Mouse (Mus musculus) heart, postnatal 14 days (tissue): ENCODE measurements around the gene Gm10271. TPM values are rescaled to one million over a fixed set of nuclear protein-coding genes. Genes with fewer than 3 reads are reported as not detected.

ENCODE experiments used
- DNase-seq, 2 experiments: peaks; one replicate each; pipeline ENCODE4 v3.0.0; 2021 to 2022
- intact Hi-C: fragments of 180-260 bp; cut with DNase I; formaldehyde crosslinking; loops from one replicate; pipeline ENCODE4 v1.15.1; 2025
- long read RNA-seq, 2 experiments: library from polyadenylated mRNA; stranded (forward); transcript quantifications; one replicate each; pipeline ENCODE4 v2.0.0; 2021
- total RNA-seq, 2 experiments: library from RNA; stranded (reverse); gene quantifications; 2 replicates each; pipeline ENCODE4 v1.2.3; 2021

The Gm10271 gene
- total RNA-seq, result not detected
- long read RNA-seq, experiment 1, result 0 reads
- long read RNA-seq, experiment 2, result 0 reads

- intact Hi-C loops, result no loop called here
Observed at GRCm38 (mm10) chr10:116972509-116972908, at the start of gene Gm10271. Gene Gm10271 (minus strand): TSS chr10:116972609.

DNA sequence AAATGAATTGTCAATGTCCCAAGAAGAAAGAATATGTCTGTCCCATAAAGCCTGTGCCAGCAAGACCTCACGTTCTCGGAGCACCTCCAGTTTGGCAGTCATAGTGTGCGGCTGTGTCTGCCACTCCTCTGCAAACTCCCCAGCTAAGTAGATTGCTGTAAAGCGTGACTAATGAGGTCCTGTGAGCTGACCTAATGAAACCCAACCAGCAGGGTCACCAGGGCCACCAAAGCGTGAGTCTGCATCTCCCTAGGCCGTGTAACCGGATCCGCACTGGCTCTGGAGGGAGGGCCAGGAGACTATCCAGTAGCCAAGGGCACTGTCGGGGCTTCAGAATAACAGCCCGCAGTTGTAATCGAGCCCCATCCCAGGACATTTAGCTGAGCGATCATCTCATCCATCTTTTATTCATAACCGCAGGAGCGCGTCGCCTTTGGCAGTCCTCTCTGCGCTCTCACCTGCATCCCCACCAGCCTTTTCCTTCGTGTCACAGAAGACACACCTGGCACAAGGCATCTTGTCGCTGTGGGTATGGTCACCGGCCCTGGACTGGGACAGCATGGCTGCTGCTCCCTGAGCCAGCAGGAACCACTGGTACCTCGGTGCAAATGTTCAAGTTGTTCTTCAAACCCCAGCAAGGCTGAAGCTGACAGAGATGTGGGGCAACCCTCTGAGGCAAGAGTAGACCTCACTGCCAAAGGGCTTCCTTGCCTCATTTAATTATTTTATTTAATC, 48.8 kb upstream of the Gm10271 start:
- intact Hi-C loops, result no loop called here

More at GRCm38 (mm10) chr10:116972509-116972908, at the start of gene Gm10271:
- DNase-seq, result no peak

GRCm38 (mm10) chr10:117018281-117018840, 46.0 kb upstream of the Gm10271 start:
- peak; percentile 37 to 58 for DNase-seq
- intact Hi-C loops, result no loop called here

More for the DNA sequence above, 48.8 kb upstream of the Gm10271 start:
- no peak for DNase-seq

- intact Hi-C loops, result no loop called here
- no peak for DNase-seq
Observed at GRCm38 (mm10) chr10:117014565-117014964, 42.2 kb upstream of the Gm10271 start.

DNA sequence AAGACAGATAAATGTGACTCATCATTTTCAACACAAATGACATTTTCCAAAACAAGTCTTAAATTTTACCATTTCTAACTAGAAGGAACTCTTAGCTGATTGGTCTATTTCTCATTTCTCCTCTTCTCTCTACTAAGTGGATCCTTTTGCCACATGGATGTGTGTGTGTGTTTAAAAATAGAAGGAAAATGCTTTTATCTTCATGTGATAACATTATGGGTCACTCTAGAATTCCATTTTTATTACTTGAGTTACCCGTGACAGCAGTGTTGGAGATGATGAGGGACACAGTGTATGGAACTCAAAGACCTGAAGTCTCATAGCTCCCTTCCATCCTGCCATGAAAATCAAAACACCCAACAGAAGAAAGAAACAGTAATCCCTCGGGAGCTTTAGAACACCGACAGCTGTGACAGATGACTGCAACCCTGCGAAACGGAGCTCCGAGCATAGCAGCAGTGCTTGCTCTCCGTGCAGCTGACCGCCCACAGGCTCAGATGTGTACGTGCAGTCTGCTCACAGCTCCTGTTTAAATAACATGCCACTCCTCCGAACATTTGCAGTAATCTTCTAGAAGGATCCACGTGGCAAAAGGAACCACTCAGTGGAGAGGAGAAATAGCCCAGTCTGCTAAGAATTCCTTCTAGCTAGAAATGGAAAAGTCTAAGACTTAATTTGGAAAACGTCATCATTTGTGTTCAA, 41.4 kb upstream of the Gm10271 start:
- DNase-seq, result peak in 1 of 2 experiments; percentile 19
- intact Hi-C loops, result no loop called here

- intact Hi-C loops, result no loop called here
- no peak for DNase-seq
Observed at GRCm38 (mm10) chr10:117011047-117011446, 38.6 kb upstream of the Gm10271 start.

- intact Hi-C loops, result no loop called here
- DNase-seq, result no peak
Observed at GRCm38 (mm10) chr10:117009691-117010090, 37.3 kb upstream of the Gm10271 start.

DNA sequence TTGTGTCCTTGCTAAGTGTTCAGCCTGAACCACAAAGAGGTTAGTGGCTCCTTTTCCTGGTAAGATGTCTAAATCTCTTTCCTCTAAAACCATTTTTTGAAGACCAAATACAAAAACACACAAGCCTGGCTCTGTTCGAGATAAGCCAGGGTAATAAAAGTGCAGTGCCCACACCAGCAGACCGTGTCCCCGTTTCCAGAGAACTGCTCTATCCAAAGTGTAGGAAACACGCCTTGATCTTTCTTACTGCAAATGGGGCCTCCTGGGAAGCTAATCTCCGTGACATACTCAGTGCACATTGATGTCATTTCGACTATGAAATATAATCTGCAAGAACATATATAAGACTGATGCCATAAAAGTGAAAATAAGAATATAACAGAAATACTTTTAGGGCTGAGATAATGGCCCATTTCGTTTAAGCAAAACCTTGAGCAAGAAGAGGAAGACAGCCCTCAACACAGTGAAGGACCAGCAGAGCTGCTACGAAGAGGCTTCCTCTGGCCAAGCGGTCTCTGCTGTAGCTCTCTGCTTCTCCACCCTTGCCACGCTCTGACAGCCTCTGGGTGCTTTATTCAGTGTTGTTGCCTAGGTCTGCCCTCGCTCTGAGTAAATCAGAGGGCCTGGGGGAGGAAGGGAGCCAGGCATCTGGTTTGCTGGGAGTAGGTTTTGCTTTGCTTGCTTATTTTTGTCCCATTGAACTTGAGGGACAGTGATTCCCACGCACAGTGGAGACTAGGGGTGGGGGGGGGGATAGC, 33.5 kb upstream of the Gm10271 start:
- DNase-seq, result no peak
- intact Hi-C loops, result no loop called here

GRCm38 (mm10) chr10:117004695-117005094, 32.3 kb upstream of the Gm10271 start:
- no peak for DNase-seq
- intact Hi-C loops, result no loop called here

DNA sequence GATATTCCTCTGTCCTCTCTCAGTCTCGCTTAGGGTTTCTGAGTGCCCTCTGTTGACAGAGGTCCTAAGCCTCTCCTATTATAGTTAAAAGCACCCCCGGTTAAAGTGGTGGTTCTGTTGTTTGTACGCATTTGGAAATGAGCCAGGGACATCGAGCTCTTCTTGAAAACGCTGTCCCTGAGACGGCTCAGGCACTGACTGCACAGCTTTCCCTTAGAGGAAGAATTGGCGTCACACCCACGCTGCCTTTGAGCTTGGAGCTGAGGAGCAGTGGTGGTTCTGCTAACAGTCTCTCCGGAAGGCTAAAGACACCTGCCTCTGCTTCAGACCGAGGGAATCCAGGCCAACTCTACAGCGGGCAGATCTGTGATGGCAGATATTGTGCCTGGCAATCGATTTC, 28.6 kb upstream of the Gm10271 start:
- intact Hi-C loops, result no loop called here
- DNase-seq, result no peak

DNA sequence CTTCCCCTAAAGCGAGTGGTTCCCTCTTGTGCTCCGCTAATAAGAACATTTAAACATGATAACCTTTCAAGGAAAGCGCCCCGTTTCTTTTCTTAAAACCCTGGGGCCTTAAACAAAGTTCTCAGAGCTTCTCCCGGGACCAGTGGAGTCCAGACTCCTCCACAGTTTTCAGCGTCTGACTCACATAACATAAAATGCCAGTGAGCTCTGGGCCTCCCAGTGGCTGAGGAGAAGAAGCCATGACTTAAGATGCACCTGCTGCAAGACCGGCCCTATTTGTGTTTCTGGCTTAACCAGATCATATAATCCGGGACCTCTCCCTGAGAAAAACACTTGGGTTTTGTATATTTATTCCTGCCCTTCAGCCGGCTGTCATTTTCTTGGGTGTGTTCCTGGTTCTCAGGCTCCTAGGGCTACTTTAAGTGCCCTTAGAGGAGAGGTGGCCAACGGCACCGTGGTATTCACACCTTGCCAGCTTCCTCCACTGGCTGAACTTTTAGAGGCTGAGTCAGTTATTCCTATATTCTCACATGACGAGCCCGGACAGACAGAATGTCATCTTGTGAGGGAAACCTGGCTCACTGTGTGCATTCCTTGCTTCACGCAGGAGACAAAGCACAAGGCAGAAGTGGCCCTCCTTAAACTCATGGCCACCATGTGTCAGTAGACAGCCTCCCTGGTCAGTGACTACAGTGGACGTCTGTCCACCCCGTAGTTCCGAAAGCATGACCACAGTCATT, 26.5 kb upstream of the Gm10271 start:
- no peak for DNase-seq

DNA sequence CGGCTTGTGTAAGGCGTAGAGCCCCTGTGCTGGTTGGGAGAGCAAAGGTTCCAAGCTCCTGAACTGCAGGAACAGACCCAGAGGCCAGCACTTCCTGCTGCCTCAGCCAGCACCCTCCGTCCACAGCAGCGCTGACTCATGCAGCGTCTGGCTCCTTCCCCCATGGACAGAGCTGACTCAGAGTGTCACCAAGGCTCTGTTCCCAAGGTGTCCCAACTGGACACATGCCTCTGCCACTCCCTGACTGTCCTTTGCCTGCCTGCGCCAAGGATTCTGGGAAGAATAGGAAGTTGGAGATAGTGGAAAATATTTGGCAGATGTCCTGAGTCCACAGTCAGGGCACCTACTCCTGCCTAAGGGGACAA, 23.8 kb upstream of the Gm10271 start:
- DNase-seq, result peak; percentile 65 to 74
- intact Hi-C loops, result no loop called here

More for the DNA sequence above, 26.5 kb upstream of the Gm10271 start:
- intact Hi-C loops, result no loop called here

- intact Hi-C loops, result no loop called here
- no peak for DNase-seq
Observed at GRCm38 (mm10) chr10:116995584-116996235, 23.3 kb upstream of the Gm10271 start.

- intact Hi-C loops, result no loop called here
Observed at GRCm38 (mm10) chr10:116995162-116995561, 22.8 kb upstream of the Gm10271 start.

DNA sequence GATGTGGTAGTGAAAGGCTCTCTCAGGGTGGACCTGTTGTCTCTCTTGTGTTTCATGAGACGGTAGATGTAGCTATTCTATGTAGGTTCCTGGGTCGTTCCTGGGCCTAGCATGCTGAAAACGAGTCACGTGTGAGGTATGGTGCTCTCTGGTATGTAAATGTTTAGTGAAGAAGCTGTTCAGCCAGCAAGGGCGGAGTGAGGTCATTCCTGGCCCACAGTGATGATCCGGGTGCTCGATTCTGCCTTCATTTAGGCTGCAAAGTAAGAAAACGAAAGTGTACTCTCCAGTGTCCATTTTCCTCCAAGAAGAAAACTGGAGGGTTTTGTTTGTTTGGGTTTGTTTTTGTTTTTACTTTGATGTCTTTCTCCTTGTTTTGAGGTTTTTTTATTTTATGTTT, 21.6 kb upstream of the Gm10271 start:
- intact Hi-C loops, result no loop called here
- no peak for DNase-seq

More at GRCm38 (mm10) chr10:116995162-116995561, 22.8 kb upstream of the Gm10271 start:
- DNase-seq, result no peak

DNA sequence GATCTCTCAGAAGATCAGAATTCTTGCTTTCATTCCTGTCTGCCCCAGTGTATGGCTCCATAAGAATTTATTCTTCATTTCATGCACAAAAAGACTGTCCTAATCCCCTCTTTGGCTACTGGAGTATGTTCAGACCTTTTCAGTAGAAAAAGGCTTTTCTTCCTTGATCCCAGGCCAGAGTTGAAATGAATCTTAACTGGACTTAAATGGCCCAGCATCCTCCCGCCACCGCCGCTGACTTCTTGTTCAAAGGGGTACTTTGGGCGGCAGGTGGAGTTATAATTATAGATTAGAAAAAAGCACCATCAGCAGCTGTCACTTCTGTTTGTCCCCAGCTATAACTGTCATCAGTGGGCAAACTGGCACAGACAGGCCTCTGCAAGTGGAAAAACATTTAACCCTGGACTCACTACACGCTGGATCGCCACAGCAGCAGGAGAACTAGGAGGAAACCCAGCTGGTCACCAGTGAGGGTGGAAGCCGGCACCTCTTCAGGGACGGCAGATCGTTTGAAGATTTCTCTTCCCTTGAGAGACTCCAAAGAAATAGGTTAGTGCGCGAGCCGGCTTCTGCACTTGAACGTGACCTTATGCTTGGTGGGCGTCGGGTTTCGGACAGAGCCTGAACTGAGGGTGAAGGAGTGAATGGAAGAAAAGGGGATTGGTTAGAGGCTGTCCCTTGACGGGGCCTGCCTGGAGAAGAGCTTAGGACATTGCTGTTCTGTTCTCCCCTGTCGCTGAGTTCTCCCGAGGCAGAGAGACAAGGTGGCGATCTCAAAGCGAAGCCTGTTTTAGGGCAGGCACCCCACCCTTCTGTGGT, 14.1 kb upstream of the Gm10271 start, which contains the start of gene Best3:
TSS of gene Best3 (plus strand) at position 51 of the 819 bp plus-strand sequence.
- DNase-seq, result no peak
- intact Hi-C loops, result no loop called here

- intact Hi-C loops, result no loop called here
- DNase-seq, result no peak
Observed at GRCm38 (mm10) chr10:116984836-116985235, 12.4 kb upstream of the Gm10271 start.

GRCm38 (mm10) chr10:116982526-116982925, 10.1 kb upstream of the Gm10271 start:
- intact Hi-C loops, result no loop called here
- no peak for DNase-seq
